18 mouse cellular contexts compared by ENCODE assay signal in genomic region chr5:48023441-48023840, GRCm38 (mm10). TPM values are rescaled to one million over a fixed set of nuclear protein-coding genes. Genes with fewer than 3 reads are reported as not detected.
DNase-seq lines count a peak whose midpoint lies in the region; TF ChIP-seq lines count a peak whose summit lies in the region.
"Had no signal": no experiment of that assay in that cellular context is flagged by ENCODE, and none has a peak within 500 bp of the region (broad histone marks: within the 10 kb centered on the region; RNA-seq: fewer than 3 reads in every experiment).

No protein-coding gene starts in this region.

- H3K27ac ChIP-seq in kidney, adult 2 months (ENCODE audit: insufficient read depth, low read depth, low read length) = no peak overlapping the region
- H3K27ac ChIP-seq: forebrain, embryonic 10.5 days; forebrain, embryonic 13.5 days; hindbrain, embryonic 12.5 days; hindbrain, embryonic 15.5 days had no signal

- no peak overlapping the region for H3K4me3 ChIP-seq in kidney, adult 2 months (ENCODE audit: insufficient read depth, low read depth, low read length)
- H3K4me3 ChIP-seq in myocyte = no peak overlapping the region
- H3K4me3 ChIP-seq: forebrain, embryonic 10.5 days; forebrain, embryonic 13.5 days; hindbrain, embryonic 12.5 days; hindbrain, embryonic 15.5 days had no signal

- no peaks in the 10 kb centered on the region for H3K27me3 ChIP-seq in kidney, adult 2 months (replicated peaks; ENCODE audit: control insufficient read depth, insufficient read depth, low read length)
- no peaks in the 10 kb centered on the region for H3K27me3 ChIP-seq in myocyte (ENCODE audit: control insufficient read depth, insufficient read depth, insufficient read length)
- H3K27me3 ChIP-seq: forebrain, embryonic 13.5 days; hindbrain, embryonic 12.5 days; hindbrain, embryonic 15.5 days had no signal

- WGBS in kidney, adult 2 months = 78% methylated on average over 4 of the region's 4 CpGs

- no peaks in the 10 kb centered on the region for H3K36me3 ChIP-seq in kidney, adult 2 months (ENCODE audit: control insufficient read depth, insufficient read depth, low read length)
- no peaks in the 10 kb centered on the region for H3K36me3 ChIP-seq in myocyte (ENCODE audit: control insufficient read depth, insufficient read depth)
- H3K36me3 ChIP-seq: hindbrain, embryonic 12.5 days; hindbrain, embryonic 15.5 days had no signal

- H3K79me2 ChIP-seq in myocyte (ENCODE audit: control insufficient read depth, insufficient read depth) = no peaks in the 10 kb centered on the region

- no peak for TF ChIP-seq POLR2A in kidney, adult 2 months (IDR thresholded peaks at IDR 0.05; ENCODE audit: low read depth, low read length)
- no peak for TF ChIP-seq POLR2A in myocyte (IDR thresholded peaks at IDR 0.05; ENCODE audit: insufficient read length, low read depth)

- peak overlapping the region; percentile 56 for H3K4me2 ChIP-seq in myocyte (ENCODE audit: low read depth)
- H3K4me2 ChIP-seq: forebrain, embryonic 13.5 days; heart, embryonic 11.5 days; hindbrain, embryonic 12.5 days; hindbrain, embryonic 15.5 days had no signal

- no peaks in the 10 kb centered on the region for H3K4me1 ChIP-seq in kidney, adult 2 months (ENCODE audit: control insufficient read depth, insufficient read depth, low read length)
- H3K4me1 ChIP-seq: forebrain, embryonic 13.5 days; hindbrain, embryonic 12.5 days; hindbrain, embryonic 15.5 days had no signal

- no peak for TF ChIP-seq CTCF in kidney, adult 2 months (conservative IDR thresholded peaks at IDR 0.05; ENCODE audit: insufficient read depth, insufficient read length, low read depth, low read length)

- DNase-seq in kidney, postnatal 14 days = peak; percentile 16
- no peak for DNase-seq in kidney, adult 2 months
- DNase-seq in retina, embryonic 14.5 days (ENCODE audit: low spot score) = peak; percentile 12
- DNase-seq in retina, postnatal 1 day = no peak
- no peak for DNase-seq in gastrocnemius, postnatal 25 days
- DNase-seq: adrenal gland, postnatal 10 days; adrenal gland, postnatal 36 days; cerebellum, adult 18-20 months; cerebellum, adult 9-10 months; cerebellum, postnatal 14 days; gastrocnemius, postnatal 10 days; heart, adult 11 months had no signal

- no peak overlapping the region for H3ac ChIP-seq in myocyte (ENCODE audit: control insufficient read depth, insufficient read length)

TF ChIP-seq in myocyte, 11 proteins besides CTCF, POLR2A, EP300 and RAD21:
- TF ChIP-seq TCF12 (IDR thresholded peaks at IDR 0.05; ENCODE audit: insufficient read depth, poor library complexity, severe bottlenecking) (no peak), MYOD1 (IDR thresholded peaks at IDR 0.05; ENCODE audit: control insufficient read depth in 1 of 3, insufficient read length in 2 of 3, low read depth in 2 of 3) (peak in 2 of 3 experiments; percentile 12 to 15), REST (IDR thresholded peaks at IDR 0.05; ENCODE audit: insufficient read depth, insufficient read length) (no peak), MYOG (IDR thresholded peaks at IDR 0.05; ENCODE audit: control insufficient read depth in 1 of 3, insufficient read depth in 1 of 3, insufficient read length in 2 of 3, low read depth in 2 of 3) (no peak), CEBPB (IDR thresholded peaks at IDR 0.05; ENCODE audit: insufficient read depth, poor library complexity, severe bottlenecking) (peak; percentile 59; the same call in 1 of the 2 replicates), SRF (IDR thresholded peaks at IDR 0.05; ENCODE audit: control insufficient read depth, insufficient read length, low read depth) (no peak)
TF ChIP-seq in myocyte: peak in this region for 2.

RNA-seq across cellular contexts. Expression of gene Slit2, which starts 40.5 kb away (rescaled TPM):
- 8.4 and 11.3 TPM in 2 replicates for polyA plus RNA-seq in kidney, adult 2 months (2012; rRNA removed)
- 4.8 TPM for polyA plus RNA-seq in myocyte (2012; fragmentation: generic; extraction: Trizol)
- total RNA-seq in gastrocnemius, postnatal 25 days (2021) = 1 to 10 TPM in 1 of 2 experiments, under 1 TPM in 1; 0.54 to 1.1 TPM

Comparison
In these comparisons a context has a peak if more than half of its experiments do, and no peak if none do; other contexts are left out.
1. DNase-seq: peak in kidney, postnatal 14 days (single experiment) and retina, embryonic 14.5 days (single experiment); none in kidney, adult 2 months (single experiment), retina, postnatal 1 day (single experiment) and gastrocnemius, postnatal 25 days (single experiment).